Mouse (Mus musculus) forebrain, embryonic 13.5 days (tissue): ENCODE measurements at regions not wholly inside any gene's neighbourhood (a gene's known extent, or its start where the extent isn't known, plus 50 kb on each side); places are given as distances from the start of the nearest gene placed in this dataset.

ENCODE experiments used
- ATAC-seq: fragments of 200-750 bp; cut with Nextera tagmentation; 2 replicates; pipeline ENCODE4 v1.8.0; 2017
- H3K27ac ChIP-seq: fragments of 300-500 bp; sonication (generic); 2 replicates; pipeline ENCODE4 v1.5.1; 2015; ENCODE audit warnings: inconsistent platforms, mild to moderate bottlenecking, moderate library complexity
- H3K27me3 ChIP-seq: fragments of 300-500 bp; sonication (generic); 2 replicates; pipeline ENCODE4 v1.6.1; 2015; ENCODE audit warnings: mild to moderate bottlenecking, inconsistent platforms
- H3K36me3 ChIP-seq: fragments of 300-500 bp; sonication (generic); 2 replicates; pipeline ENCODE4 v1.6.1; 2015; ENCODE audit warnings: mild to moderate bottlenecking, inconsistent platforms; ENCODE audit not compliant: poor library complexity, severe bottlenecking
- H3K4me1 ChIP-seq: fragments of 300-500 bp; sonication (generic); 2 replicates; pipeline ENCODE4 v1.6.1; 2015; ENCODE audit warnings: inconsistent platforms
- H3K4me2 ChIP-seq: fragments of 300-500 bp; sonication (generic); 2 replicates; pipeline ENCODE4 v1.6.1; 2015; ENCODE audit warnings: inconsistent platforms, mild to moderate bottlenecking, moderate library complexity
- H3K4me3 ChIP-seq: fragments of 300-500 bp; sonication (generic); 2 replicates; pipeline ENCODE4 v1.5.1; 2015; ENCODE audit warnings: mild to moderate bottlenecking, inconsistent platforms
- H3K9ac ChIP-seq: fragments of 300-500 bp; sonication (generic); 2 replicates; pipeline ENCODE4 v1.6.1; 2015; ENCODE audit warnings: mild to moderate bottlenecking, inconsistent platforms
- H3K9me3 ChIP-seq: fragments of 300-500 bp; sonication (generic); replicated peaks from 2 replicates; pipeline ENCODE4 v1.6.1; 2016; ENCODE audit warnings: inconsistent platforms
- WGBS: fragments of 180-500 bp; shearing (Covaris S2); methylation state at CpG from one replicate; pipeline ENCODE4 v1.1.7; 2015; 5-methylcytosine and 5-hydroxymethylcytosine counted together

- H3K9ac ChIP-seq: no peak overlapping the region
- H3K27me3 ChIP-seq: no peaks in the 10 kb centered on the region
- ATAC-seq: no peak
- H3K4me1 ChIP-seq: no peaks in the 10 kb centered on the region
- no peak overlapping the region for H3K4me2 ChIP-seq
- no peaks in the 10 kb centered on the region for H3K9me3 ChIP-seq
- no peak overlapping the region for H3K27ac ChIP-seq
- H3K36me3 ChIP-seq: no peaks in the 10 kb centered on the region
- 75% methylated on average over 2 of the region's 2 CpGs for WGBS
- no peak overlapping the region for H3K4me3 ChIP-seq
These were observed 936.5 kb upstream of the Nova1 start for GRCm38 (mm10) chr12:47755227-47755626.

DNA sequence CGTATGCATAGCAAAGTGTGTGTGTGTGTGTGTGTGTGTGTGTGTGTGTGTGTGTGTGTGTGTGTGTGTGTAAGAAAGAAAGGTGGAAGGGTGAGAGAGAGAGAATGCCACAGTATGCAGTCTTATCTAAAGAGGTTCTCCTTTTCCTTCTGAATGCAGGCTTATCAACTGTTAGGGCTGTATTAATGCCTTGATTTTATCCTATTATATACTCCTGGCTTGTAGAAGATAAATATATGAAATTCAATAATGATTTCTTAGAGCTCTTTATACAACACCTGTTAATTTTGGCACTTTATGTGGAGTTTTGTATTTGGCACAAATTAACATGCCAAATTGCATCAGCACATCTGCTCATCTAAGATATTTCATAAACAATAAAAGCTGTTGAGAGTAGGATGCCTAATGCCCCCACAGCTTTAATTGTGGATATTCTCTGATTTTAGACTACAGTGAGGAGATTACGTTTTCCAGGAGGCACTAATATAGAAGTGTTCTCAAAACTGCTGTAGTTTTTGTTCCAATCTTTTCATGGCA, 923.1 kb upstream of the Nova1 start:
- Histone ChIP-seq H3K27me3 (no peaks in the 10 kb centered on the region), H3K27ac (no peak overlapping the region)
- ATAC-seq: no peak

GRCm38 (mm10) chr12:47700190-47700589, 881.5 kb upstream of the Nova1 start:
- no peaks in the 10 kb centered on the region for H3K4me1 ChIP-seq
- ATAC-seq: no peak
- H3K9me3 ChIP-seq: no peaks in the 10 kb centered on the region
- H3K27ac ChIP-seq: no peak overlapping the region
- no peak overlapping the region for H3K4me3 ChIP-seq
- WGBS: 85% methylated on average over 1 of the region's 1 CpGs
- H3K36me3 ChIP-seq: no peaks in the 10 kb centered on the region
- H3K27me3 ChIP-seq: no peaks in the 10 kb centered on the region
- H3K4me2 ChIP-seq: no peak overlapping the region
- no peak overlapping the region for H3K9ac ChIP-seq

More for the DNA sequence above, 923.1 kb upstream of the Nova1 start:
- 81% methylated on average over 2 of the region's 2 CpGs for WGBS
- Histone ChIP-seq H3K9me3 (no peaks in the 10 kb centered on the region), H3K4me1 (no peaks in the 10 kb centered on the region), H3K9ac (no peak overlapping the region), H3K4me3 (no peak overlapping the region), H3K36me3 (no peaks in the 10 kb centered on the region), H3K4me2 (no peak overlapping the region)

DNA sequence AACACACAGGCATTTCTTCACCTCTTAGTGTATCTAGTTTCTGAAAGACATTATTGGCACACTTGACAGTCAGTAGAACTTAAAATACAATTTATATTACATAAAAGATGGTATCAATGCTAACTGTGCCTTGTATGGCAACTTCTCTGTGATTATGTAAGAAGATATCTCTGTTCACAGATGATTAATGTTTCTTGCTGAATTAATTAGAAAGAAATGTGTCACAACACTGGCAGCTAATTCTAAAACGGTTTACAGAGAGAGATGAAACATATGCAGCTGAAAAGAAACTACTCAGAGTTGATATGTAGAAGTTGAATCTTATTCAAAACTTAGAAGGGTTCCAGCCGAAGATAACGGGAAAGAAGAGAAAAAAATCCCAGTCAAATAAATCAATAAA, 851.7 kb upstream of the Nova1 start:
- Histone ChIP-seq H3K4me2 (no peak overlapping the region), H3K27ac (no peak overlapping the region), H3K9ac (no peak overlapping the region), H3K4me1 (no peaks in the 10 kb centered on the region), H3K4me3 (no peak overlapping the region), H3K9me3 (no peaks in the 10 kb centered on the region), H3K36me3 (no peaks in the 10 kb centered on the region), H3K27me3 (no peaks in the 10 kb centered on the region)
- peak; percentile 45; the same call in 1 of the 2 replicates for ATAC-seq
- WGBS: 64% methylated on average over 3 of the region's 3 CpGs
